Mouse (Mus musculus) heart, embryonic 16.5 days (tissue): ENCODE measurements at regions not wholly inside any gene's neighbourhood (a gene's known extent, or its start where the extent isn't known, plus 50 kb on each side); places are given as distances from the start of the nearest gene placed in this dataset.
"Not testable (repeated sequence)": the region's sequence is repeated elsewhere in the genome, so short reads cannot be mapped to it uniquely, and the experiment has no call there.

Experiments used
- ATAC-seq: fragments of 200-750 bp; cut with Nextera tagmentation; replicated peaks from 2 replicates; pipeline ENCODE4 v1.8.0; 2017; ENCODE audit warnings: moderate number of reproducible peaks; ENCODE audit not compliant: insufficient read depth, low FRiP score; ENCODE audit errors: extremely low read depth
- H3K27ac ChIP-seq: fragments of 300-500 bp; sonication (generic); 2 replicates; pipeline ENCODE4 v1.5.1; 2014; ENCODE audit warnings: mild to moderate bottlenecking, low read length, control low read depth, moderate library complexity
- H3K27me3 ChIP-seq: fragments of 300-500 bp; sonication (generic); 2 replicates; pipeline ENCODE4 v1.6.1; 2014; ENCODE audit warnings: low read length, mixed read lengths; ENCODE audit not compliant: control insufficient read depth, insufficient read depth
- H3K36me3 ChIP-seq: fragments of 300-500 bp; sonication (generic); 2 replicates; pipeline ENCODE4 v1.6.1; 2014; ENCODE audit not compliant: control insufficient read depth, insufficient read depth
- H3K4me1 ChIP-seq: fragments of 300-500 bp; sonication (generic); 2 replicates; pipeline ENCODE4 v1.6.1; 2014; ENCODE audit warnings: low read length, mixed read lengths; ENCODE audit not compliant: control insufficient read depth, insufficient read depth
- H3K4me2 ChIP-seq: fragments of 300-500 bp; sonication (generic); 2 replicates; pipeline ENCODE4 v1.6.1; 2014; ENCODE audit warnings: low read depth, mild to moderate bottlenecking, control low read depth, low read length
- H3K4me3 ChIP-seq: fragments of 300-500 bp; sonication (generic); 2 replicates; pipeline ENCODE4 v1.5.1; 2014; ENCODE audit warnings: mild to moderate bottlenecking, control low read depth, low read length
- H3K9ac ChIP-seq: fragments of 300-500 bp; sonication (generic); 2 replicates; pipeline ENCODE4 v1.6.1; 2014; ENCODE audit warnings: low read length, control low read depth
- H3K9me3 ChIP-seq: fragments of 300-500 bp; sonication (generic); replicated peaks from 2 replicates; pipeline ENCODE4 v1.6.1; 2016; ENCODE audit warnings: low read length; ENCODE audit not compliant: control insufficient read depth
- WGBS: fragments of 180-500 bp; shearing (Covaris S2); extraction: QIAGEN DNeasy Blood & Tissue Kit; methylation state at CpG from one replicate; pipeline ENCODE4 v1.1.7; 2014; 5-methylcytosine and 5-hydroxymethylcytosine counted together

DNA sequence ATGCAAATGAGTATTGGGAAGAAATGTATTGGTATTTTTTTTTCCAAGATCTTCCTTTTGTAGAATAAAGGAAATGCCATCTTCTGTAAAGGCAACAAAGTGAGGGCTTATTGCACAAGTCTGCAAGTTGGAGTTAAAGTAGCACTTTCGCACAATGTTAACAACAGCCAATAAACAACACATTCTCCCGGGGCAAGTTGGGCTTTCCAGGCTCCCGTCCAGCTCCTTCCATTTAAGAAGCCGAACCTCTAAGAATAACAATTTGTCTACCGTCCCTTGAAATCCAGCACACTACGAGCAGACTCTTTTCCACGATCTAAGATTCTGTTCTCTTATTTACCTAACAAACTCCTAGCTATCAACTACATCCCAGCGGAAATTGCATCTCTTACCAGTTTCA lies 199.9 kb upstream of the G2e3 start:
- Histone ChIP-seq H3K36me3 (no peaks in the 10 kb centered on the region), H3K4me2 (no peak overlapping the region), H3K27me3 (no peaks in the 10 kb centered on the region), H3K9ac (no peak overlapping the region), H3K4me3 (no peak overlapping the region), H3K27ac (no peak overlapping the region), H3K9me3 (no peaks in the 10 kb centered on the region), H3K4me1 (no peaks in the 10 kb centered on the region)
- WGBS, result 73% methylated on average over 8 of the region's 8 CpGs
- ATAC-seq, result no peak

DNA sequence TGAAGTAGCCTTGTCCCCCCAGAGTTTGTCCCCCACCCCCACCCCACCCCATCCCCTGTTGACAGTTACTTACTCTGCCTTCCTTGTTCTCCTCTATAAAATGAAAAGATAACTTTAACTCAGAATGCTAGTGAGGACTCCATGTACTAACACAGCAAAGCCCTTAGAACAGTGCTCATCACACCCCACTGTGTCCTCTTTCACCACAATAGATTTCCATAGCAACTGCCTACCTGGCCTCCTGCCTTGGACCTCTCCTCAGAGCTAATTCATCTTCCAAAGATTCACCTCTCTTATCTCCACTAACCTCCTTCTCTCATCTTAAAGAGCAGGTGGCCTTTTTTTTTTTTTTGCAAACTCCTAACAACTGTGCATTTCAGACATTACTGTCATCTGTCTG lies 204.0 kb upstream of the G2e3 start:
- Histone ChIP-seq H3K4me3 (no peak overlapping the region), H3K9me3 (no peaks in the 10 kb centered on the region), H3K4me2 (no peak overlapping the region), H3K36me3 (no peaks in the 10 kb centered on the region), H3K9ac (no peak overlapping the region), H3K4me1 (no peaks in the 10 kb centered on the region), H3K27ac (no peak overlapping the region), H3K27me3 (no peaks in the 10 kb centered on the region)
- ATAC-seq, result no peak

DNA sequence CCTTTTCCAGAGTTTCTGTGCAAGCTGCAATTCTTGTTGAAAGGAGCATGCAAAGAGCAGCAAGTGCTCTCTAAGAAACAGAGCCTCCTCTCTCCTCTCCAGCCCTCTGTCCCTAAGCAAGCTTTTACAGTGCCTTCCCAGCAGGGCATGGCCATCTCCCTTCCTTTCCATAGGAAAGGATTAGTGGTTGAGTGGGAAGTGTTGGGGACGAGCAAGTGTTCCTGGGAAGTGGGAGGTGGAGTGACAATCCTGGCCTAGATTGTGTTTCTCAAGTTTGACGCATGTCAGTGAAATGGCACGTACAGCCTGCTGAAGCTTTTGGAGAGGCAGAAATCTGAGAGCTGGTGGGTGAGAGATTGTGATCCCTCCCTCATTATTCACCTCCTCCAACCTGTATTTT lies 204.7 kb upstream of the G2e3 start:
- H3K4me3 ChIP-seq, result no peak overlapping the region
- no peak overlapping the region for H3K4me2 ChIP-seq
- 39% methylated on average over 3 of the region's 3 CpGs for WGBS
- H3K9ac ChIP-seq, result no peak overlapping the region
- no peak for ATAC-seq
- H3K36me3 ChIP-seq, result no peaks in the 10 kb centered on the region
- H3K4me1 ChIP-seq, result no peaks in the 10 kb centered on the region
- no peak overlapping the region for H3K27ac ChIP-seq
- no peaks in the 10 kb centered on the region for H3K27me3 ChIP-seq
- no peaks in the 10 kb centered on the region for H3K9me3 ChIP-seq

DNA sequence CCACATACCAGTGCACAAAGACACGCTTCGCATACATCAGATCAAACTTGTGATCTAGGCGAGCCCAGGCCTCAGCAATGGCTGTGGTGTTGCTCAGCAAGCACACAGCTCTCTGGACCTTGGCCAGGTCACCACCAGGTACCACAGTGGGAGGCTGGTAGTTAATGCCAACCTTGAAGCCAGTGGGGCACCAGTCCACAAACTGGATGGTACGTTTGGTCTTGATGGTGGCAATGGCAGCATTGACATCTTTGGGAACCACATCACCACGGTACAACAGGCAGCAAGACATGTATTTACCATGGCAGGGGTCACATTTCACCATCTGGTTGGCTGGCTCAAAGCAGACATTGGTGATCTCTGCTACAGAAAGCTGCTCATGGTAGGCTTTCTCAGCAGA lies 214.2 kb upstream of the G2e3 start:
- not testable (repeated sequence) for H3K27ac ChIP-seq, H3K9ac ChIP-seq, H3K9me3 ChIP-seq, H3K36me3 ChIP-seq, H3K4me2 ChIP-seq, H3K4me3 ChIP-seq, H3K27me3 ChIP-seq, H3K4me1 ChIP-seq, ATAC-seq
- WGBS, result 82% methylated on average over 5 of the region's 5 CpGs

DNA sequence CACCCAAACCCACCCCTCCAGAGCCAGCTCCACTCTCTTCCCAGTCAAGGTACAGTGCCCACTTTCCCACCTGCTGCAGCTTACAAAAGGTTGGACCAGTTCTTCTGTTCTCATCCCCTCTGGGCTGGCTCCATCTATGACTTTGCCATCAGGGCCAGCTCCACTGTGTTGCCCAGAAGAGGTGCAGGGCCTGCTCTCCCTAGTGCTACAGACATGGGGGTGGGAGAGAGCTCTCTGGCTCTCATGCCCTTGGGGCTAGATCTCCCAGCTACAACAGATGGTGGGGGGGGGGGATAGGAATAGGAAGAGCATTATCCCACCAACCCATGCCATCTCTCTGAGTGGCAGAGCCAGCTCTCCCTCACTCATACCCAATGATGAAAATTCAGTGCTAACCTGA lies 219.6 kb upstream of the G2e3 start:
- H3K4me3 ChIP-seq, result no peak overlapping the region
- no peaks in the 10 kb centered on the region for H3K4me1 ChIP-seq
- no peaks in the 10 kb centered on the region for H3K27me3 ChIP-seq
- H3K9ac ChIP-seq, result no peak overlapping the region
- no peaks in the 10 kb centered on the region for H3K36me3 ChIP-seq
- ATAC-seq, result no peak
- no peak overlapping the region for H3K27ac ChIP-seq
- H3K9me3 ChIP-seq, result no peaks in the 10 kb centered on the region
- no peak overlapping the region for H3K4me2 ChIP-seq

DNA sequence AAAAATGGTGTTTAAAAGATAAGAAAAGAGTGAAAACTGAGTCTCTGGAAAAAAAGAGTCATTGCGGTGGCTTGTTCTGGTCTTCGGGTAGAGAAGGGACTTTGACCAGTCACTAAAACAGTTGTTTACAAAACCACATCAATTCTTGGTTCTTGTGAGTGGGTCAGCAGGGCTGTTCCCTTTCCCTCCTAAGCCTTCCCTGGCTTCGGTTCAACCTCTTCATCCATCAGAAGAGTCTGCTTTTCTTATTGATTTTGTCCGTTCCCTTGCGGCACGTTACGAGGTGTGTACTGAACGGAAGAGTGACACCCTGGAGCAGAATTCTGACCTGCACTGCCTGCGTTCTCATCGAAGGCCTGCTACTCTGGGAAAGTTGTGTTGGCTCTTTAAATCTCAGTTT lies 229.1 kb upstream of the G2e3 start:
- Histone ChIP-seq H3K4me3 (no peak overlapping the region), H3K27me3 (no peaks in the 10 kb centered on the region), H3K27ac (no peak overlapping the region; the same call in 1 of the 2 replicates), H3K4me2 (no peak overlapping the region), H3K4me1 (peaks cover 4% of the 10 kb centered on the region; the same call in 1 of the 2 replicates), H3K36me3 (no peaks in the 10 kb centered on the region), H3K9me3 (no peaks in the 10 kb centered on the region), H3K9ac (no peak overlapping the region)
- WGBS, result 90% methylated on average over 10 of the region's 10 CpGs
- ATAC-seq, result no peak

DNA sequence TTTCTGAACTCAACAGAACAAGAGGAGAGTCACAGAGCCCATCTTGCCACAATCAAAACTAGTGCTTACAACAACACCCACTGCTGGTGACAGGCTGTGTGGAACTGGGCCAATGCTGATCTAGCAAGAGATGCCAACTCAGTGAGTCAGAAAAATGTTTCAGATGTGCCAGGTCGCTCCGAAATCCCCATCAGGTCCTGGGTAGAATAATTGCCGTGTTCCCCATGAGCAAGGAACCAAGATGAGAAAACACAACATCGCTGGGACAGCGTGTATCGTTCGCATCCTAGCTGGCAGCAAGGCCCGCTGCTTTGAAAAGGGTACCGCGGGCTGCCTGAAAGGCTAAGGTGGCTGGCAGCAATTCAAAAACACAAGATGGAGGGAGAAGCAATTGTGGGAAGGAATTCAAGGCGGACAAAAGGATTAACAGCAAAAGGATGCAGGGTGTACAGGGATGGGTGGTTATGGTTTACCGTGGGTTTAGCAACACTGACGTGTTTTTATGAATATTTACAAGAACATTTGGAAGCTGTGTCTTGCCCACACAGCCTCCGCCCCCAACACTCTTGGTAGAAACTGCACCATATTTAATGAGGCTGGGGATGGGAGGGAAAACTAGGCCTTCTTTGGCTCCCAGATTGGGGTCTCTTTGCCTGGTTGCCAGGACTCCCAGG lies 229.7 kb upstream of the G2e3 start:
- no peaks in the 10 kb centered on the region for H3K27me3 ChIP-seq
- peak overlapping the region; percentile 32 for H3K4me2 ChIP-seq
- H3K9me3 ChIP-seq, result no peaks in the 10 kb centered on the region
- ATAC-seq, result peak; percentile 91
- peaks cover 4% of the 10 kb centered on the region; the same call in 1 of the 2 replicates for H3K4me1 ChIP-seq
- peak overlapping the region; percentile 79 for H3K27ac ChIP-seq
- no peak overlapping the region for H3K4me3 ChIP-seq
- no peak overlapping the region for H3K9ac ChIP-seq
- no peaks in the 10 kb centered on the region for H3K36me3 ChIP-seq
- 60% methylated on average over 14 of the region's 14 CpGs for WGBS

DNA sequence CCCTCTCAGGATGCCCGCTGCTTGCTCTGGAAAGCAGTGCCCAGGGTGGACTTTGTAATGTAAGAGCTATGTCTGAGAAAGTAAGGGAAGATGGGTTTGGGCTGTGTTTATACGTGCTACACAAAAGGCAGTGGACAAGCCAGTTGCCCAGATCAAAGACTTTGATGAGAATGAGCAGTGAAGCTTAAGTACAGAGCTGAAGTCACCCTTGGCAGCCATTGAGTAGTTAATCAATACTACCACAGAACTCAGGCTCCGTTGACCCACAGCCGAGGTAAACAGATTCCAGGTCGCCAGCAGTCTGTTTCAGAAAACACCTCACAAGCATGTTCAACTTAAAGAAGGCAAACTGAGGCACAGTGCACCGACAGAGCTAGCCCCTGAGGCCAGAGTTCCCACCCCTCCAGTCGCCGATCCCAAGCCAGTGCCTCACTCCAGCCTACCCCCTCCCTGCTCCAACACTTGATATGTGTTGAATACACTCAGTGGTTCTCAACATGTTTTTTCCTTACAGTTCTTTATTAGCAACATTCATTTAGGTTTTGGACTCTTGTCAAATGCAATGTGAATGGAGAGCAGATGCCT lies 230.3 kb upstream of the G2e3 start:
- Histone ChIP-seq H3K9ac (no peak overlapping the region), H3K36me3 (no peaks in the 10 kb centered on the region), H3K4me2 (peak overlapping the region; percentile 32), H3K4me3 (no peak overlapping the region), H3K27me3 (no peaks in the 10 kb centered on the region), H3K9me3 (no peaks in the 10 kb centered on the region), H3K27ac (peak overlapping the region; percentile 79), H3K4me1 (peaks cover 4% of the 10 kb centered on the region; the same call in 1 of the 2 replicates)
- 57% methylated on average over 8 of the region's 8 CpGs for WGBS
- ATAC-seq, result peak; percentile 87

DNA sequence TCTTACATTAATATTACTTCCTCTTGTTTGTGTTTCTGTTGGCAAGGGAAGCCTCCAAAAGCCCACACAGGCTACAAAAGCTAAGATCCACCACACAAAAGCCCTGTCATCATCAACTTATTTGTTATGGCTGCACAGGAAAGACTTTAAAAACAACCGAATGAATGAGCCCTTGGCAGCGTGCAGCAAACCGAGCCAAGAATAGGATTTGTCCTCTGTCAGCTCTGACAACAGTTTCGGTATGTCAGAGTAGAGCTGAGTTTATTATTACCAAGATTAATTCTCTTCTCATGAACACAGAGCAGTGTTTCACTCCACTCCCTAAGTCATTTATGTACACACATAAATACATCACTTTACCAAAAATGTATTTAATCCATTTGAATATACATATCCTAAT lies 236.1 kb upstream of the G2e3 start:
- Histone ChIP-seq H3K4me3 (no peak overlapping the region), H3K4me1 (peaks cover 10% of the 10 kb centered on the region; the same call in 1 of the 2 replicates), H3K4me2 (peak overlapping the region; percentile 34), H3K36me3 (no peaks in the 10 kb centered on the region), H3K9ac (no peak overlapping the region), H3K27me3 (no peaks in the 10 kb centered on the region), H3K27ac (peak overlapping the region; percentile 81), H3K9me3 (no peaks in the 10 kb centered on the region)
- ATAC-seq, result peak; percentile 49; the same call in 1 of the 2 replicates
- 19% methylated on average over 4 of the region's 4 CpGs for WGBS
